Mouse (Mus musculus): ENCODE results near the gene Lsamp.

GRCm38 (mm10) chr16:40708558-40708957 lies 724.4 kb downstream of the Lsamp start:
- TF ChIP-seq EP300 (IDR thresholded peaks at IDR 0.05; ENCODE audit: low read depth) (no peak), CTCF (IDR thresholded peaks at IDR 0.05; ENCODE audit: low read depth) (no peak)
